Mouse (Mus musculus) kidney, adult 18-20 months (tissue): Measurements from ENCODE around the gene Slc23a4.

ENCODE experiments used
- DNase-seq: peaks from one replicate; pipeline ENCODE4 v3.0.0; 2021

Gene Slc23a4

GRCm38 (mm10) chr6:34954926-34955861 lies 33.0 kb downstream of the Slc23a4 start:
- DNase-seq, result peak; percentile 27

- no peak for DNase-seq
Measured at GRCm38 (mm10) chr6:34951956-34952667, 36.1 kb downstream of the Slc23a4 start.

DNA sequence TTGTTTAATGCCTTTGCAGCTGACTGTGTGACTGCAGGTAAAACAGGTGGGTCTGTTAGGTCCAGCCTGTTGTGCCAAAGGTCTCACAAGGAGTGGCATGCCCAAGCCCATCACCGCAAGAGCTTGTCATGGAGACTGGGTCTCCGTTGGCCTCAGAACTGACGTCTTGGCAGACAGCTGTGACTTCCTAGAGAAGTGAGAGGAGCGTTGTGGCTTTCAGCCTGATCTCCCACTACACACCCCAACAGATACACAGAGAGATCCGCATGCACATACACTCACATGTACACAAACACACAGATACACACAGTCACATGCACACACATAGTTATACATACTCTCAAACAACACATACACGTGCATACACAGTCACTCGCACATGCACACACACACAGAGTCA lies 36.7 kb downstream of the Slc23a4 start:
- DNase-seq, result no peak

GRCm38 (mm10) chr6:34948461-34948860 lies 39.7 kb downstream of the Slc23a4 start:
- no peak for DNase-seq

DNA sequence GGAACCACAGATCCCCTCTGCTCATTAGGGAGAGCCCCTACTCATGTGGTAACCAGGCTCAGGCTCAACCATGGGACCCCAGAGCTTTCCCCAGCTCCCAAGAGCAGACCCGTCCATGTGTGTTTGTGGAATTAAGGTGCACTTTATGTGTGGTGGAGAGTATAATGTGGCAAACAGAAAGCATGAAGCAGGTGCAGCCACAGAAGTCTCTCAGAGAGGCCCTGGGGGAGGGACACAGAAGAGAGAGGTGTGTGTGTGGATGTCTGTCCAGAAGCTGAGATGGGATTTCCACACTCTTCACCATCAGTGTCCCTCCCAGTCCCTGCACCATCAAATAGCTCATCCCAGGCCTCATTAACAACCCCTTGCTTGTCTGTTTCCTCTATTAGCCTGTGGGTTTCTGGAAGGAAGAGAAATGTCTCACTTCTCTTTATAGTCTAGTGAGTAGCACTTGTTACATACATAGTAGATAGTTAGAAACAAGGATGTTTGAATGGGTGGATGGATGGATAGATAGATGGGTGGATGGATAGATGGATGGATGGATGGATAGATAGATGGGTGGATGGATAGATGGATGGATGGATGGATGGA lies 41.6 kb downstream of the Slc23a4 start:
- DNase-seq, result no peak

DNA sequence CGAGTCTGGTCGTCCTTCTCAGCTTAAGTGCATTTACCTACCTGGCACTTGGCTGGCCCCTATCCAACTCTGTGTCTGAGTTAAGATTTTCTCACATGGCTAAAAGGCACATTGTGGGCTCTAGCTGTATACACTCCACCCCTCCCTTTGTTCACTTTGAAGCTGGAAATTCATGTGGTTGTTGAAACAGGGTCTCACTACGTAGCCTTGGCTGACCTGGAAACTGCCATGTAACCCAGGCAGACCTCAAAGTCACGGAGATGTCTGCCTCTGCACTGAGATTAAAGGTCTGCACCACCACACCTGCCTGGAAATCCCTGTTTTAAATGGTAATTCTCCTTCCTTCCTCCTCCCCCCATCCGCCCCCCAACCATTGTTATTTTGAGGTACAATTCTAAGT lies 44.7 kb downstream of the Slc23a4 start:
- no peak for DNase-seq

DNA sequence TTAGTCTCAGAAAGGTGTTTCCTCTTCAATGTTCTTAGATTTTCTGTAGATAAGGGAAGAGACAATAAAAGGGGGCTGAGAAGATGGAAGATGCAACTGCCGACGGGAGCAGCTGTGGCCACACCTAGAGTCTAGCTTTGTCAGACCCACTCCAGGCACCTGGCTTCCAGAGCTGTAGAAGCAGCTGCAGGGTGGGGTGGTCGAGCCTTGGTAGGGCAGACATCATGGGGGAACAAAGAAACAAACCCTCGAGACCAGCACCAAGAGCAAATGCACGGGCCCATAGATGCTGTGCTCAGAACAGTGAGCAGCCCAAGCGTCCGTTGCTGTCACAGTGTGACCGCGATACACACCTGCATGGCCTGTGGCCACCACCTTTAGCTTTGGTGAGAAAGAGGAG lies 45.8 kb downstream of the Slc23a4 start:
- DNase-seq, result no peak

DNA sequence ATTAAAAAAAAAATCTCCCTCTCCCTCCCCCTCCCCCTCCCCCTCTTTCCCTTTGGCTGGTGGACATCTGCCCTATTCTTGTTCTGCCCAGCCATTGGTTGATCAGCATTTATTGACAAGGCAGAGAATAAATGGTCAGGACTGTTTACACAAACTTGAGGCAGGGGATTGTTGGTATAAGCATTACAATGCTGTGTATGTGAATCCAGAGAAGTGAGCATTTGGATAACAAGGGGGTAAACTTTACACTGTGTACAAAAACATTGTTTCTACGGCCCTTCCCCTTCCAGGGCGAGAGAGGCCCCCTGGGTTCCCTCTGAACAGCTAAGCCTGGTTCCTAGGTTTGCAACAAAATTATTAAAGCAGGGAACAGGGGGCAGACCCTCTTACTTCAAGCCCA lies 46.7 kb downstream of the Slc23a4 start:
- no peak for DNase-seq

- no peak for DNase-seq
Measured at GRCm38 (mm10) chr6:34939451-34939850, 48.8 kb downstream of the Slc23a4 start.

DNA sequence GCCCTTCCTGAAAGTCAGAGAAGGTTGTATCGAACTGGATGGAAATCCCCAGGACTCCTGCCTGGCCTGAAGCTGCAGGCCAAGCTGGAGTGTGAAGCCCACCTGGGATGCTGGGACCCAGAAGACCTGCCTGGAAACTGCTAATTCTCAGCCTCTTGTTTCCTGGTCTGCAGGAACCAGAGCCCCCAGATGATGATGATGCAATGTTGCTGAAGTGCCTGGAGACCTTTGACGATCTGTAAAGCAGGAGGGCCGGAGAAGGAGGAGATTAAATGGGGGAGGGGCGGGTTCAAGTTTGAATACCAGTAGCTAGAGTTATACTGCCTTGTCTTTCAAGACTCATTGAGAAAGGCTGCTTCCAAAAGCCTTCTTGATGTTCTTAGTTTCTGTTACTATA lies 49.3 kb downstream of the Slc23a4 start:
- DNase-seq, result no peak

- no peak for DNase-seq
Measured at GRCm38 (mm10) chr6:34938280-34938928, 49.8 kb downstream of the Slc23a4 start.

DNA sequence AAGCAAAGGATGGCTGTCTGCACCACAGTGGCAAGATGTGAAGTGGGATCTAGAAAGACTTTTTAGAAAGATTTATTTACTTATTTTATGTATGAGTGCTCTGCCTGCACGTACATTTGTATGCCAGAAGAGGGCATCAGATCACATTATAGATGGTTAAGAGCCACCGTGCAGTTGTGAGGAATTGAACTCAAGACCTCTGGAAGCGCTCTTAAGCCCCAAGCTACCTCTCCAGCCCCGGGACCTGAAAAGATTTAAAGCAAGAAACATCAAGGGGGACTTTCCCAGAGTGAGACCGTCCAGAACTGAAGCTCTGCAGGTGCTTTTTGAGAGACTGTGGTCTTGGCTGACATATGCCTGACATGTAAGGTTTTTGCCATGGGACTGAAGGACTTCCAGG lies 51.5 kb downstream of the Slc23a4 start:
- no peak for DNase-seq

DNA sequence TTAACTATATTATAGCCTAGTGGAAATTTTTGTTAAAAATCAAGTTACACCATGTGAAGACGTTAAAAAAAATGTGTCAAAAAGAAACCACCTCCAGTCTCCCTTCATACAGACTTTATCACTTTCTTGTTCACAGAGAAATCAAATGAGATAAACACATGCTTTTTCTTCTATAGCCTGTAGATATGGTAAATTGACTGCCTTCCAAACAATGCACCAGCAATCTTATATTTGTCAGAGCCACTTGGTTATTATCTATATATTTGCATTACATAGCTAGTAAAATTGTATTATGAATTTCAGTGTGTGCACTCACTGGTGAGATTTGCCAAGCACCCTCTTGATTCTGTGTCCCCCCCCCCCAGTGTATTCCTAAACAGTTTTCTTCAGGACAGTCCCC lies 55.6 kb downstream of the Slc23a4 start:
- DNase-seq, result no peak

DNA sequence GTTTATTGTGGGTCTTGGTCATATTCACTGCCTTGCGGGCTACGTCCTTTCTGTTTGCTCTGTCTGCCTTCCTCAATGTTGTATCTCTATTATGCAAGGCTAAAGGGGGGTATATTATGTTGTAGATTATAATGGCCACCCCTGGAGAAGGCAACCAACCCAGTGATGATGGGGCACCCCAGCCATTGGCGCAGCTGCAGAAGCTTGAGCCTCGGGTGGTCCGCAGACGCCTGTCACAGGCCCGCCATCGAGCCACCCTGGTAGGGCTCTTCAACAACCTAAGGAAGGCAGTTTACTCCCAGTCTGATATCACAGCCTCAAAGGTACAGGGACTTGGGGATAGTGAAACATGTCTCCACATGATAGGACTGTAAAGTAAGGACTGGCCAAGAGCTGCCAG lies 60.6 kb downstream of the Slc23a4 start:
- DNase-seq, result no peak

DNA sequence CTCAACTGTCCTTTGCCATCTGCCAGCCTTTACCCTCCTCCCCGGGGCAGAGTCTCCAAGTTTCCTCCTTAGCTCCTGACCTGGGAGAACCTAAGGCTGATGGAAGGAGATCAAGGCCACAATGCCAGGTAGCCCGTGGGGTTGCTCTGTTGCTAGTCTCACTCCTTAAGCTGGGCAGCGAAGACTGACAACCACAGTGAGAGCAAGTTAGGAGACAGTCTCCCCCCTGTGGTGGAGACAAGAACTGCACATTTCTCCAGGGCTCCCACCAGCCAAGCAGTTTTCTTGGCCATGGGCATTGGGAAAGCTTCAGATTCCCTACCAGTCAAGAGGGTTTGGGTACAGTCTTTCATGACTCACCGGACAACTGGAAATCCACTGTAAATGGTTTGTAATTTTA lies 61.0 kb downstream of the Slc23a4 start:
- DNase-seq, result peak; percentile 79

DNA sequence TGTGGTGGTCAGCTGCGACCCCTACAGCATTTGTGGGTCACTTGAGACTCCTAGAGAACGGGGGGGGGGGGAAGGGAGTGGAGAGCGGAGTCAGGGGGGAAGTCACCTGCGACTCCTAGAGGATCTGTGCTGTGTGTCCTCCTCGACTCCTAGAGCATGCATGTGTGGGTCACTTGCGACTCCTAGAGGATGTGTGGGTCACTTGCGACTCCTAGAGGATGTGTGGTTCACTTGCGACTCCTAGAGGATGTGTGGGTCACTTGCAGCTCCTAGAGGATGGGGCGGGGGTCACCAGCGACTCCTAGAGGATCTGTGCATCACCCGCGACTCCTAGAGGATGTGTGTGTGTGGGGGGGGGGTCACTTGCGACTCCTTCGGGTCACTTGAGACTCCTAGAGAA lies 66.3 kb downstream of the Slc23a4 start:
- DNase-seq, result peak; percentile 62

GRCm38 (mm10) chr6:34920631-34921030 lies 67.6 kb downstream of the Slc23a4 start:
- DNase-seq, result no peak

- no peak for DNase-seq
Measured at GRCm38 (mm10) chr6:34919956-34920355, 68.2 kb downstream of the Slc23a4 start, which contains the start of gene Stra8. Gene Stra8, plus strand, starts transcription at chr6:34920163.

GRCm38 (mm10) chr6:34919146-34919545 lies 69.1 kb downstream of the Slc23a4 start:
- DNase-seq, result no peak

DNA sequence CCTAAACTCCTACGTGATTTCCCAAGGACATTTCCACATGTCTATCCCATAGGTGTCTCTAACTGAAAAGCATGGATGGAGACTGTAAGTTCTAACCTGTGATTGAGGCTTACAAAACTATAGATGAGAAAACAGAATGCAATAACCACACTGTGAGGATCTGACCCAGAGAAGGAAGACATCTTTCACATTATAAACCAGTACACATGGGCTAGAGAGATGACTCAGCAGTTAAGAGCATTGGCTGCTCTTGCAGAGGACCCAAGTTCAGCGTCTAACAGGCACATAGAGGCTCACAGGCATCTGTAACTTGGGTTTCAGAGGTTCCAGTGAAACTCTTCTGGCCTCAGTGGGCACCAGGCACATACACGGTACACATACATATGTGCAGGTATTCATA lies 73.7 kb downstream of the Slc23a4 start:
- DNase-seq, result no peak

DNA sequence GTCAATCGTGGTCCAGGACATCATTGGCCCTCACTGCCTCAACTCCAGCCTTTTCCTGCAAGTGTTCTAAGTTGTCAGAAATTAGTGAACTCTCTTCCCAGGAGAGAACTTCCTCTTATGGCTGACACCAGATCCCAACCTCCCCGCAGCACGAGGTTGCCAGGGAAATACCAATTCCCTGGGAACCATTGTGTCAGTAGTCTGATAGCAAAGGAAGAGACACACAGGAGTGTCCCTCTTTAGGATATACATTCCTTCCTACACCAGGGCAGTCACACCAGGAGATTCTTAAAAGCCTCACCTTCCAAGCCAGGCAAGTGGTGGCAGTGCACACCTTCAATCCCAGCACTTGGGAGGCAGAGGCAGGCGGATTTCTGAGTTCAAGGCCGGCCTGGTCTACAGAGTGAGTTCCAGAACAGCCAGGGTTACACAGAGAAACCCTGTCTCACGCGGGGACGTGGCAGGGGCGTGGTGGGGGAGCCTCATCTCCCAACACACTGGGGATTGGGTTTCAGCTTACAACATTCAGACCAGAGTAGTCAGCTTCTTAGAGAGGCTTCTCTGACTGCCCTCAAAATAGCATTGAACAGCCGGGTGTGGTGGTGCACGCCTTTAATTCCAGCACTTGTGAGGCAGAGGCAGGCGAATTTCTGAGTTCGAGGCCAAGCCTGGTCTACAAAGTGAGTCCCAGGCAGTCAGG lies 74.7 kb downstream of the Slc23a4 start:
- no peak for DNase-seq

GRCm38 (mm10) chr6:34910371-34911219 lies 77.6 kb downstream of the Slc23a4 start, which contains the start of gene Wdr91:
Gene Wdr91, minus strand, starts transcription at chr6:34910876.
- peak; percentile 96 for DNase-seq
